Mouse (Mus musculus) heart, embryonic 15.5 days (tissue): ENCODE data around the gene Bglap3. TPM values are rescaled to one million over a fixed set of nuclear protein-coding genes. Genes with fewer than 3 reads are reported as not detected.
"Not testable (repeated sequence)": the region's sequence is repeated elsewhere in the genome, so short reads cannot be mapped to it uniquely, and the experiment has no call there.

ENCODE experiments used
- ATAC-seq: fragments of 200-750 bp; cut with Nextera tagmentation; replicated peaks from 2 replicates; pipeline ENCODE4 v1.8.0; 2017; ENCODE audit warnings: low read depth, moderate TSS enrichment; ENCODE audit not compliant: insufficient number of reproducible peaks, insufficient read depth, low FRiP score
- H3K27ac ChIP-seq: fragments of 300-500 bp; sonication (generic); 2 replicates; pipeline ENCODE4 v1.5.1; 2015; ENCODE audit warnings: mild to moderate bottlenecking, inconsistent platforms
- H3K27me3 ChIP-seq: fragments of 300-500 bp; sonication (generic); 2 replicates; pipeline ENCODE4 v1.6.1; 2015; ENCODE audit warnings: inconsistent platforms
- H3K36me3 ChIP-seq: fragments of 300-500 bp; sonication (generic); 2 replicates; pipeline ENCODE4 v1.6.1; 2015; ENCODE audit warnings: mild to moderate bottlenecking, inconsistent platforms
- H3K4me1 ChIP-seq: fragments of 300-500 bp; sonication (generic); replicated peaks from 2 replicates; pipeline ENCODE4 v1.6.1; 2015; ENCODE audit warnings: inconsistent platforms
- H3K4me2 ChIP-seq: fragments of 300-500 bp; sonication (generic); 2 replicates; pipeline ENCODE4 v1.6.1; 2015; ENCODE audit warnings: inconsistent platforms, mild to moderate bottlenecking, moderate library complexity
- H3K4me3 ChIP-seq: fragments of 300-500 bp; sonication (generic); 2 replicates; pipeline ENCODE4 v1.5.1; 2015; ENCODE audit warnings: mild to moderate bottlenecking, inconsistent platforms
- H3K9ac ChIP-seq: fragments of 300-500 bp; sonication (generic); 2 replicates; pipeline ENCODE4 v1.6.1; 2015; ENCODE audit warnings: mild to moderate bottlenecking, inconsistent platforms
- H3K9me3 ChIP-seq: fragments of 300-500 bp; sonication (generic); replicated peaks from 2 replicates; pipeline ENCODE4 v1.6.1; 2016; ENCODE audit warnings: inconsistent platforms
- WGBS: fragments of 180-500 bp; shearing (Covaris S2); methylation state at CpG from one replicate; pipeline ENCODE4 v1.1.7; 2015; ENCODE audit warnings: mixed read lengths; 5-methylcytosine and 5-hydroxymethylcytosine counted together
- polyA plus RNA-seq: library from polyadenylated mRNA; unstranded; fragments of >200 nt; fragmentation: Nextera tagmentation; extraction: Ambion mirVana; gene quantifications from 2 replicates; pipeline ENCODE4 v1.2.1, GENCODE M21; 2015

The Bglap3 gene
- polyA plus RNA-seq, 1 experiment from 2014 or later = not detected

DNA sequence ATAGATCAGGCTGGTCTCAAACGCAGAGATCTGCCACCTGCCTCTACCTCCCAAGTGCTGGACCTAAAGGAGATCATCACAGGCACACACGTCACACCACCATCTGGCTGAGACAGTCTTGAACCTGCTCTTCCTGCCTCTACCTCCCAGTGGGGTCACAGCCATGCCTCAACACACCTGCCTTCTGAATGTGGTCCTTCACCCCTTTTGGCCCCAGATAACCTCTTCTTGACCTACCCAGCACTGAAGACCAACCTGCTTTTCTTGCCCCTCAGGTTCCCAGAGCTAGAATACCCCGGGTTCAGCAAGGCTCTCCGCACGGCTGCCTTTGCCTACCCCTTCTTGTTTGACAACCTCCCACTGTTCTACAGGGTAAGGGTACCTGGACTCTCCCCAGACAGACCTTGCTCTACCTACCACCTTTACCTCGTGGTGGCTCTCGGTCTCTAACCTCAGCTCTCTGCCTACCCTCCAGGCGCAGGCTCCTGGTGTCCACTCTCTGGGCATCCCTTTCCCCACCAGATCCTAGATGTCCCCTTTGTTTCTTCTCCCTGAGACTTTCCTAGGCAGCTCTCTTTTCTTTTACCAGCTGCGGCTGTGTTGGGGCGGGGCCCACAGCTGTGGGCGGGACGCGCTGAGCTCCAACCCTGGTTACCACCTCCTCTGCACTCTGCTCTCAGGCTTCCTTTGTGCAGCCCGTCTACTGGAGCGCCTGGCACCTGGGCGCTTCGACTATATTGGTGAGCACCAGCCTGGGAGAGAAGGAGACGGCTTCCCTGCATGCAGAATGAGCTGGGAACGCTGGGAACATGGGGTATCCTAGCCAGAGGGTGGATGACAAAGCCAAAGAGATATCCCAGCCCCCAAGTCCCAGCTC, 3.4 kb upstream of the Bglap3 start:
- H3K27ac ChIP-seq, H3K36me3 ChIP-seq, H3K9ac ChIP-seq, H3K9me3 ChIP-seq, H3K4me1 ChIP-seq, H3K27me3 ChIP-seq: not testable (repeated sequence)
- 12% methylated on average over 19 of the region's 19 CpGs for WGBS
- Histone ChIP-seq H3K4me2 (peak overlapping the region; percentile 52), H3K4me3 (peak overlapping the region; percentile 18; the same call in 1 of the 2 replicates)
- ATAC-seq = peak; percentile 75; the same call in 1 of the 2 replicates

GRCm38 (mm10) chr3:88368511-88368910, 4.0 kb downstream of the Bglap3 start:
- H3K36me3 ChIP-seq, H3K4me3 ChIP-seq, H3K9ac ChIP-seq, H3K9me3 ChIP-seq, H3K4me2 ChIP-seq, H3K27ac ChIP-seq, ATAC-seq: not testable (repeated sequence)
- Histone ChIP-seq H3K27me3 (peaks cover 23% of the 10 kb centered on the region), H3K4me1 (peaks cover 22% of the 10 kb centered on the region)
- WGBS = 48% methylated on average over 7 of the region's 7 CpGs

GRCm38 (mm10) chr3:88367517-88367916, 5.0 kb downstream of the Bglap3 start:
- H3K9ac ChIP-seq, H3K9me3 ChIP-seq, H3K4me3 ChIP-seq, H3K27ac ChIP-seq, H3K36me3 ChIP-seq, ATAC-seq: not testable (repeated sequence)
- H3K4me1 ChIP-seq = peaks cover 23% of the 10 kb centered on the region
- peak overlapping the region; percentile 56 for H3K4me2 ChIP-seq
- H3K27me3 ChIP-seq = peaks cover 23% of the 10 kb centered on the region
- 57% methylated on average over 3 of the region's 7 CpGs for WGBS

DNA sequence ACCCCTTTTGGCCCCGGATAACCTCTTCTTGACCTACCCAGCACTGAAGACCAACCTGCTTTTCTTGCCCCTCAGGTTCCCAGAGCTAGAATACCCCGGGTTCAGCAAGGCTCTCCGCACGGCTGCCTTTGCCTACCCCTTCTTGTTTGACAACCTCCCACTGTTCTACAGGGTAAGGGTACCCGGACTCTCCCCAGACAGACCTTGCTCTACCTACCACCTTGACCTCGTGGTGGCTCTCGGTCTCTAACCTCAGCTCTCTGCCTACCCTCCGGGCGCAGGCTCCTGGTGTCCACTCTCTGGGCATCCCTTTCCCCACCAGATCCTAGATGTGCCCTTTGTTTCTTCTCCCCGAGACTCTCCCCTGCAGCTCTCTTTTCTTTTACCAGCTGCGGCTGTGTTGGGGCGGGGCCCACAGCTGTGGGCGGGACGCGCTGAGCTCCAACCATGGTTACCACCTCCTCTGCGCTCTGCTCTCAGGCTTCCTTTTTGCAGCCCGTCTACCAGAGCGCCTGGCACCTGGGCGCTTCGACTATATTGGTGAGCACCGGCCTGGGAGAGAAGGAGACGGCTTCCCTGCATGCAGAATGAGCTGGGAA, 5.6 kb downstream of the Bglap3 start:
- peaks cover 23% of the 10 kb centered on the region for H3K27me3 ChIP-seq
- 9% methylated on average over 19 of the region's 22 CpGs for WGBS
- not testable (repeated sequence) for H3K9ac ChIP-seq, H3K36me3 ChIP-seq, H3K9me3 ChIP-seq, H3K27ac ChIP-seq
- H3K4me1 ChIP-seq = peaks cover 24% of the 10 kb centered on the region
- peak; percentile 29; the same call in 1 of the 2 replicates for ATAC-seq
- H3K4me2 ChIP-seq = peak overlapping the region; percentile 56
- H3K4me3 ChIP-seq = 0 out of 2 replicates have a peak overlapping the region, but pooled peaks have one; percentile 28

DNA sequence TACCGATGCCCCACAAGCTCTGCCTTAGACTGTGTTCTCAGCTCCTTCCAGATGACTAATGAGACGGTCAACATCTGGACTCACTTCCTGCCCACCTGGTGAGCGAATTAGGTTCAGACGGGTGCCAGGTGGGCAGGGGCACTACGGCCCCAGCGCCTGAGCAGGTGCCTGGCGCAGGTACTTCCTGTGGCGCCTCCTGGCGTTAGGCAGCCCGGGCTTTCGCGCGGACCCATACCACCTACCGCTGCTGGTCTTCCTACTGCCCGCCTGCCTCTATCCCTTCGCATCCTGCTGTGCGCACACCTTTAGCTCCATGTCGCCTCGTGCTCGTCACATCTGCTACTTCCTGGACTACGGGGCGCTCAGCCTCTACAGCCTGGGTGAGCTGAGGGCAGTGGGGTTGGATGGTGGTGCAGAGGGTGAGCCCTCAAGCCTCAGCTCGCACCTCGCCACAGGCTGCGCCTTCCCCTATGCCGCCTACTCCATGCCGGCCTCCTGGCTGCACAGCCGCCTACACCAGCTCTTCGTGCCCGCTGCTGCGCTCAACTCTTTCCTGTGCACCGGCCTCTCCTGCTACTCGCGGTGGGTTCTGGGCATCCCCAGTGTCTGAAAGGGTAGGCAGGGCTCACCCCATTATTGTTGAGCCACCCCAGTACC, 6.7 kb downstream of the Bglap3 start:
- H3K27ac ChIP-seq = no peak overlapping the region
- no peaks in the 10 kb centered on the region for H3K9me3 ChIP-seq
- peaks cover 33% of the 10 kb centered on the region for H3K4me1 ChIP-seq
- H3K36me3 ChIP-seq = peaks cover 15% of the 10 kb centered on the region
- H3K27me3 ChIP-seq = peaks cover 23% of the 10 kb centered on the region
- H3K4me2 ChIP-seq = no peak overlapping the region
- no peak overlapping the region for H3K4me3 ChIP-seq
- no peak overlapping the region for H3K9ac ChIP-seq
- no peak for ATAC-seq
- 33% methylated on average over 34 of the region's 34 CpGs for WGBS

DNA sequence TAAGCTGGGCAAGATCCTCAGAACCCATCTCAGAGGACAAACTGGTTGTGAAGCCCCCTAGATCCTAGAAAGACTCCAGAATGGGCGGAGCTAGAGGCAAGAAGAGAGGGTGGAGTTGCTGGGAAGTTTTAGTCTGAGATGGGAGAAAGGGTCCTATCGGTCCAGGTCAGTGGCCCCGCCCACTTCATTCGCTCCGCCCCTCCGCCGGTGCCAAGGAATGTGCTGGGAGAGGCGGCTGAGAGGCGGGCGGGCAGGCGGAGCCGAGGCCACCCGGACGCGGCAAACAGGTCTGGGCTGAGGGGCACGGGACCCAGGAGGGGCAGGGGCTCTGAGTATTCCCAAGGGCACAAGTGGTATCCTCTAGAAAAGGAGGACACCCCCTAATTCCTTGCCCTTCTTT, 8.2 kb downstream of the Bglap3 start, which contains the start of gene Paqr6:
TSS of gene Paqr6 (plus strand) at position 248 of the 400 bp plus-strand sequence.
- WGBS = 4% methylated on average over 16 of the region's 16 CpGs
- ATAC-seq = peak; percentile 39; the same call in 1 of the 2 replicates
- Histone ChIP-seq H3K36me3 (peaks cover 30% of the 10 kb centered on the region), H3K9ac (no peak within 1 kb of the TSS), H3K27ac (peak within 1 kb of the TSS; percentile 20; the same call in 1 of the 2 replicates), H3K4me3 (peak within 1 kb of the TSS; percentile 32), H3K9me3 (no peaks in the 10 kb centered on the region), H3K4me1 (peaks cover 47% of the 10 kb centered on the region), H3K4me2 (peak within 1 kb of the TSS; percentile 59), H3K27me3 (peaks cover 23% of the 10 kb centered on the region)

DNA sequence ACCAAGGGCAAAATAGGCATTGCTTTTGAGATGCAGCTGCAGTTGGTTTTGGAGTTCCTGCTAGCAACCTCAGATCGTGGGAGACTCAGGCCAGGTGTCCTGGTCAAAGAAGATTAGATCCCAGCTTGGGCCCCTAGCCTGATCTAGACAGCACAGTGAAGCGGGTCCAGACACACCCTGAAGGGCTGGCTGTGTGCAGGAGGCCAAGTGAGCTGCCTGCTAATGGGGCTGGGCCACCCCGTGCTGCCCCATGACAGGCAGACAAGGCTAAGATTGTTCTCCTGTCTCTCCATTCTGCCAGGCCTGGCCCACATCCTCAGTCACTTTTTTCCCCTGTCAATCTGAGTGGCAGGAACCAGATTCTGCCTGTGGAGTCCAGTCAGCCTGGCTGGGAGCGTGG, 8.8 kb downstream of the Bglap3 start:
- Histone ChIP-seq H3K27me3 (peaks cover 23% of the 10 kb centered on the region), H3K27ac (peak overlapping the region; percentile 20; the same call in 1 of the 2 replicates), H3K4me1 (peaks cover 52% of the 10 kb centered on the region), H3K9me3 (no peaks in the 10 kb centered on the region), H3K36me3 (peaks cover 36% of the 10 kb centered on the region), H3K9ac (no peak overlapping the region), H3K4me3 (no peak overlapping the region), H3K4me2 (no peak overlapping the region)
- 35% methylated on average over 4 of the region's 4 CpGs for WGBS
- ATAC-seq = no peak

GRCm38 (mm10) chr3:88361612-88362313, 10.8 kb downstream of the Bglap3 start:
- WGBS = 89% methylated on average over 2 of the region's 2 CpGs
- ATAC-seq = no peak; the same call in 1 of the 2 replicates
- Histone ChIP-seq H3K9ac (no peak overlapping the region), H3K36me3 (peaks cover 55% of the 10 kb centered on the region), H3K4me2 (no peak overlapping the region), H3K9me3 (no peaks in the 10 kb centered on the region), H3K4me3 (no peak overlapping the region), H3K27me3 (peaks cover 23% of the 10 kb centered on the region), H3K27ac (no peak overlapping the region), H3K4me1 (peaks cover 49% of the 10 kb centered on the region)

DNA sequence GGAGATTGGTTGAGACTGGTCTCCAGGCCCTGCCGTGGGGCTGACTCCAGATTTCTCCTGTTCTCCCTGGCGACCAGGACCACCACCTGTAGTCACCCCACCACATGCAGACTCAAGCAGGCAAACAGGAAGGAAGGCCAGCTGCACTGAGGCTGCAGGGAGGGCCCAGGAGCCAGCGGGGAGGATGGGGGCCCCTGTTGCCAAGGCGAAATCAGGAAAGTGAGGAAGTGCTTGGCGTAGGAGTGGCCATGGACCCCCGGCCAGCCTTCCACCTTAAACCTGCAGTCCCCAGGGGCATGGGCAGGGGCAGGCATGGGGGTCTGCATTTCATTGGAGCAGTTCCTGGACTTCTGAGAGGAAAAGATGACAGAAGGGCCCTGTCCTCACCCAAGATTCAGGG, 11.4 kb downstream of the Bglap3 start:
- no peak overlapping the region for H3K9ac ChIP-seq
- peaks cover 49% of the 10 kb centered on the region for H3K4me1 ChIP-seq
- 0 out of 2 replicates have a peak overlapping the region, but pooled peaks have one; percentile 56 for H3K27ac ChIP-seq
- no peak overlapping the region for H3K4me3 ChIP-seq
- no peak for ATAC-seq
- H3K4me2 ChIP-seq = no peak overlapping the region
- H3K36me3 ChIP-seq = peaks cover 62% of the 10 kb centered on the region
- peaks cover 19% of the 10 kb centered on the region for H3K27me3 ChIP-seq
- 69% methylated on average over 6 of the region's 6 CpGs for WGBS
- H3K9me3 ChIP-seq = no peaks in the 10 kb centered on the region

GRCm38 (mm10) chr3:88359989-88360388, 12.6 kb downstream of the Bglap3 start:
- Histone ChIP-seq H3K9ac (peak overlapping the region; percentile 28; the same call in 1 of the 2 replicates), H3K4me1 (peaks cover 47% of the 10 kb centered on the region), H3K4me3 (no peak overlapping the region), H3K27ac (peak overlapping the region; percentile 56), H3K36me3 (peaks cover 73% of the 10 kb centered on the region), H3K27me3 (peaks cover 8% of the 10 kb centered on the region), H3K4me2 (no peak overlapping the region), H3K9me3 (no peaks in the 10 kb centered on the region)
- no peak for ATAC-seq
- 68% methylated on average over 3 of the region's 3 CpGs for WGBS
